Mouse (Mus musculus) small intestine, adult 2 months (tissue): Measurements from ENCODE around the gene Prelid1.

Experiments used
- CTCF ChIP-seq: fragments of 200-500 bp; IDR thresholded peaks from 2 replicates; pipeline ENCODE4 v1.5.1; 2012; ENCODE audit warnings: low read depth, mild to moderate bottlenecking, control low read depth, inconsistent platforms, low read length, moderate library complexity, mixed read lengths; ENCODE audit not compliant: insufficient replicate concordance, insufficient read length; ENCODE audit errors: extremely low read depth
- POLR2A ChIP-seq: fragments of 200-500 bp; IDR thresholded peaks from 2 replicates; pipeline ENCODE4 v1.6.1; 2012; ENCODE audit warnings: low read depth, mild to moderate bottlenecking, control low read depth, inconsistent platforms, low read length, moderate library complexity

GRCm38 (mm10) chr13:55330567-55331400, 10.5 kb downstream of the Prelid1 start:
- TF ChIP-seq CTCF (peak; percentile 32; the same call in 1 of the 2 replicates), POLR2A (no peak)
